Mouse (Mus musculus) right cerebral cortex, postnatal 36 days (tissue): ENCODE results near the gene Gtf2h4.

ENCODE experiments used
- DNase-seq, 2 experiments: peaks; one replicate each; pipeline ENCODE4 v3.0.0; 2022; ENCODE audit warnings: low spot score in 2 of 2, mixed read lengths in 1 of 2

Gtf2h4 gene

DNA sequence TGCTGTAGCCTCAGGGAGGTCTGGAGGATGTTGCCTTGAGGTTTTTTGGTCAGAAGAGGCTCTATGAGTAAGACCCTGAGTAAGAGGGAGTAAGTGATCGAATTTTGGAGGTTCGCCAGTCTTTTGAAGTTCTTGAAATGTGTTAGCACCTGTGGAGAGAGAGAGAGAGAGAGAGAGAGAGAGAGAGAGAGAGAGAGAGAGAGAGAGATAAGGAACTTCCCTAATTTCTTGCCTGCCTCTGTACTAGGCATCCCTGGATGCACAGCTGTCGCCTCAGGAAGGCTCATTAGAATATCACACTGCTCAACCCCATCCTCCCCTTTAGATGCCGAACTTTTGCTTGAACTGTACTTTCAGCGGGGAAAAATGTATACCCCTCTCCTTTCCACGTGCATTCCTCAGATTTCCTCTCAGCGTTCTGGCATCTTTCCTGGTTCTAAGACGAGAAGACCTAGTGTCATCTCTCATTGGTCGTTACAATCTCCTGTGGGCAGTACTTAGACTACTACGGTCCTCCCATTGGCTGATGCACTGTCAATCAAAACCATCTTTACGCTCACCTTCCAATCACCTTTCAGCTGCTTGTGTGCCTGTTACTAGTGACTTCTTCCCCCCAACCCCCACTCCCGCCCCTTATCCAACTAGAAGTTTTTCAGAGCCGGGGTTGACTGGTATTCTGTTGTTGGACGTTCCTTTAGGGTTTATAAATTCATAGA lies 34.9 kb downstream of the Gtf2h4 start:
- DNase-seq = no peak

DNA sequence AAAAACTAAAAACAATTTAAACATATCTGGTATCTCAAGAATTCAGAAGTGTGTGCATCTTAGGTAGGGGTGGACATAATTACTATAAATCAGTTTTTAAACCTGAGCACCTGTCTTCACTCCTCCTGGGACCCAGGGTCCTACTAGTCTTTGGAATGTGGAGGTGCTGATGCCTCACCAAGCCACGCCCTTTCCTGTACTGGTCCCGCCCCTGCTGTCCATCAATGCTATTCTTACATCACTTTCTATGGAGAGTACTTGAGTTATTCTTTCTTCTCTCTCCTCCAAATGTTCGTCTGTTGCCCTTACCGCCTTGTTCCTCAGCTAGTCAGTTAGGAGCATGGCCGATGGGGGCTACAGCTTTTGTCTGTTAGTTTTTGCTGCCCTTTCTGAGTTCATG lies 37.2 kb downstream of the Gtf2h4 start:
- DNase-seq = peak in 1 of 2 experiments; percentile 38

DNA sequence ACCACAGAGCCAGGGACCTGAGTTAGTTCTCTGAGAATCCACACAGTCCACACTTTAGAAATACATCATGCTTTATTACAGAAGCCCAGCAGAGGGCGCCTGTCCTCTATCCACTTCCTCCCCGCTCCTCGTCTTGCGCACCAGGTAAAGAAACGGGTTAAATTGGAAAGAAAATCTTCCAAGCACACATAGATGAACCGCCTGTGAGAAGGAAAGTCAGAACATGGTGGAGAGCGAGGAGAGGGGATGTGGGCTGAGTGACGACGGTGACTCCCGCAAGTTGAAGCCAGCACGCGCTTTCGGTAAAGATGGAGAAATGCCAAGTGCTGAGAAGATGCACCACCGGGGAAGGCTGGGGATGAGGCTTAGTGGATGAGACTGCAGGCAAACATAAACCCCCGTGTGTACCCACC lies 37.8 kb downstream of the Gtf2h4 start:
- peak; percentile 66 to 81 for DNase-seq

DNA sequence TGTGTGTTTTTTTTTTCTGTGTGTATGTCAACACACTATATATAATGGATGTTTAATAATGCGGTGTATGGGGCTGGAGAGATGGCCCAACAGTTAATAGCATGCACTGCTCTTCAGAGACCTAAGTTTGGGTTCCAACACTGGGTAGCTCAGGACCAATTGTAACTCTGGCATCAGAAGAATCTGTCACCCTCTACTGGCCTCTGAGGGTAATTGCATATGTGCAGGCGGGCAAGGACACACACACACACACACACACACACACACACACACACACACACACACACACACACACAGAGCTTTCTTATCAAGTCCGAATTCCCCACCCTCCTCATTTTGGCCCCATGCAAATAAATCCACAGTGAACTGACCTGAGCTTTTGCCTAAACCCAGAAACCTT lies 38.3 kb downstream of the Gtf2h4 start:
- no peak for DNase-seq

DNA sequence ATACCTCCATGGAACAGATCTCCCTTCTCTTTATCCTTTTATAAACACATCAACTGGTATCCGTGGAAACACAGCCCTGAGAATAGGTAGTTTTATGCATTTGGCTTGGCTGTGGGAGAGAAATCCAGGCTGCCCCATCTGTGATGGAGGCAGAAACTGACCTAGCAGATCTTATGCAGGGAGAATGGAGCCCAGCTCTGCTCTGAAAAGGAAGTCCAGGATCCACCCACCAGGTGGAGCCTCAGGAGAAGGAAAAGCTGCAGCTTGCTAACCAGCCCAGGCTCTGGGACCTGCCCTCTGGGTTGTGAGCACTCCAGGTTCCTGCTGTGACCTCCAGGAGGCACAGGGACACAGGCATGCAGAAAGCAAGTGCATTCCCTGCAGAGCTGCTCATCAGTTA lies 39.5 kb downstream of the Gtf2h4 start:
- peak; percentile 46 to 72 for DNase-seq

DNA sequence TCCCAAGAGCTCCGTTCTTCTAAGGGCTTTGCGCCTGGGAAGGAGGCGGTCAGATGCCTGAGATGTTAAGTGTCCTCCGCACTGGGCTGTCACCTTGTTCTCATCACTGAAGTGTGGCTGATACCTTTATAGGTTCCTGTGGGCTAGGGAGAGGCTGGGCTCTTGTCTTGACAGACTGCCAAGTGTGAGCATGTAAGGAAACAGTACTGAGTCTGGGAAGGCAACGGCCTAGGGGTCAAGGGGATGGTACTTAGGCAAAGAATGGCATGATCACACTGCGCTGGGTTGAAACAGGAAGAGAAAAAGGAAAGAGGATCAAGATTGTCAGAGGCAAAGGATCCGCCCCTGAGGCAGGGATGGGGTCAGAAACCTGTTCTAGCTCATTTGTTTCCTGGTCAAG lies 47.0 kb downstream of the Gtf2h4 start, which contains the start of gene Gm9573:
TSS of gene Gm9573 (minus strand) at position 101 of the 400 bp plus-strand sequence.
- no peak for DNase-seq
